Mouse (Mus musculus) brown adipose tissue, adult 24 weeks (tissue): Measurements from ENCODE around the gene Wnk1. TPM values are rescaled to one million over a fixed set of nuclear protein-coding genes. Genes with fewer than 3 reads are reported as not detected.
A peak's percentile ranks its signal among the peaks of the same experiment; 100 is the strongest.

Experiments used
- H3K27ac ChIP-seq: fragments of 200-500 bp; replicated peaks from 2 replicates; pipeline ENCODE4 v1.5.1; 2012; ENCODE audit warnings: low read depth, mild to moderate bottlenecking, low read length
- H3K4me1 ChIP-seq: fragments of 200-500 bp; 2 replicates; pipeline ENCODE4 v1.6.1; 2012; ENCODE audit warnings: low read length, mixed read lengths; ENCODE audit not compliant: control insufficient read depth, insufficient read depth, insufficient read length
- H3K4me3 ChIP-seq: fragments of 200-500 bp; 2 replicates; pipeline ENCODE4 v1.5.1; 2012; ENCODE audit warnings: low read depth, mild to moderate bottlenecking, low read length, moderate library complexity; ENCODE audit not compliant: insufficient read depth
- polyA plus RNA-seq: library from polyadenylated mRNA; stranded (reverse); fragments of >200 nt; gene quantifications from 2 replicates; pipeline ENCODE4 v1.2.4, GENCODE M21; 2012; ENCODE audit not compliant: missing spikeins, insufficient read depth, insufficient read length

Gene Wnk1
- polyA plus RNA-seq, 1 experiment = 114 TPM

DNA sequence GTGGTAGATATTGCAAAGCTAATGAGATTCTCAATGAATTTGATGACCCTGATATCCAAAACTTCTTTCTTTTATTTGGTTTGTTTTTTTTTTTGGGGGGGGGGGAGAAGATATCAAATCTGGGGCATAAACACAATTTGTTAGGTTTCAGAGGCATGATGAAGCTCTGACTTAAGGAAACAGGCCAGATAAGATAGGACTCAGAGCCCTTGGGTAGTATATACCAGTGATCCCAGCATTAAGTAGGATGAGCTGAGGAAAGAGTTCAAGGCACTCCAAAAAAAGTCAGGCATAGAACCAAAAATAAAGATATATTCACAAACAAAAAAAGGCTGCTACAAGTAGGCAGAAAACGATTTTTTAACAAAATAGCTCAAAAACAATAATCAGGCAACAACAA is 25.3 kb downstream of the Wnk1 start:
- Histone ChIP-seq H3K4me3 (no peak overlapping the region), H3K4me1 (peaks cover 3% of the 10 kb centered on the region), H3K27ac (no peak overlapping the region)

DNA sequence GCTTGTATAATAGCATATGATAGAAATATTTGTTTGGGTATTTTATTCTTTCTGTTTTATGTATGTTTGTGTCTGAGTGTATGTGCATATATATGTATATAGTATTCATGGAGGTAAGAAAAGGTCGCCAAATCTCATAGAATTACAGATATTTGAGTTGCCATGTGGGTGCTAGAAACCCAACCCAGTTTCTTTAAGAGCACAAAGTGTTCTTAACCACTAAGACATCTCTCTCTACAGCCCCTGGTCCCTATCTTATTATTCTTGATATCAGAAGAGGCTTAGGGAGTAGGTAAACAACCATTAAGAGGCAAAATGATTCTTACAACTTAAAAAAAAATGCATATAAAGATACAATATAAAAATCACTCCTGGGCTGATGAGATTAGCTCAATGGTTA is 27.0 kb downstream of the Wnk1 start:
- H3K27ac ChIP-seq = no peak overlapping the region
- peaks cover 3% of the 10 kb centered on the region for H3K4me1 ChIP-seq

DNA sequence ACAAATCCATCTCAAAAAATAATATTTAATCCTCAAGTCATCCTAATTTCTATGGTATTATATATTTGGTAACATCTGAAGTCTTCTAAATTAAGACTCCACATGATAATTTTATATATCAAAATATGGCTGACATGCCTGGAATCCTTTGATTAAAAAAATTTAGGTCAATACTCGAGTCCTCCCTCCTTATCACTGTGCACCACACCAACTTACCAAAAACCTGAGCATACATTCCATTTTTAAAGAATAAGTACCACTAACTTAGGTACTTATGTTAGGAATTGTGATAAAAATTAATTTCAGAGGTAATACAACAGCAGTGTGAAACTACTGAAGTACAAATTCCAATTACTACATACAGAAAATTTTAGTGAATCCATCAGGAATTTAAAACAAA is 27.5 kb downstream of the Wnk1 start:
- no peak overlapping the region for H3K4me3 ChIP-seq

More for the DNA sequence above, 27.0 kb downstream of the Wnk1 start:
- no peak overlapping the region for H3K4me3 ChIP-seq

DNA sequence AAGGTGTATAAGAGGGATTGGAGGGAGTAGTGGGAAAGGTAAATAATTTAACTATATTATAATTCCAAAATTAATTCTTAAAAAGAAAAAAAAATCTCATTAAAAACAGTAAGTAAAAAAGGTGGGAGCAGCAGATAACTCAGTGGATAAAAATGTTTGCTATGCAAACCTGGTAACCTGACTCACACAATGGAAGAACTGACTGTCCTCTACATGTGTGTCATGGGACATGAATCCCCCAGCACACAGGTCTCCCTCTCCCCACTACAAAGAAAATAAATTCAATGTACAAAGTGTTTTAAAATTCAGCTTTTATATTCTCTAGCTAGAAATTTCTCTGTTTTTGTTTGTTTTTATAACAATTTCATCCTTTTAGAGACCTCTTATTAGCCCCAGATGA is 27.9 kb downstream of the Wnk1 start:
- Histone ChIP-seq H3K27ac (no peak overlapping the region), H3K4me1 (peaks cover 3% of the 10 kb centered on the region), H3K4me3 (no peak overlapping the region)

More for the DNA sequence above, 27.5 kb downstream of the Wnk1 start:
- Histone ChIP-seq H3K27ac (no peak overlapping the region), H3K4me1 (peaks cover 3% of the 10 kb centered on the region)

DNA sequence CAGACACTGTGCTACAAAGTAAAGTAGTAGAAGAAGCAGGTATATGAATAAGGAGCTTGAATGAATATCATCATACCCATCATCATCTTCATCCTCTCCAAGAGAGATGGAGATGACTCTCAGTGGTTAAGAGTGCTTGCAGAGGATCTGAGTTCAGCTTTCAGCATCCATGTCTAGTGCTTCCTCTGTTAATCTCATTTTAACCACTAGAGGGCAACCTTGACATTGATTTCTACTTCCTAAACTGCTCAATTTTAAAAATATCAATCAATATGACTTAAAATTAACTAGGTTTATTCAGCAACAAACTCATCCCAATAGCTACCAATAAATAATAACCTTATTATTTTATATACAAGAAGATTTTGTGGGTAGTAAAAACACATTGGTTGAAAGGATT is 36.8 kb downstream of the Wnk1 start:
- Histone ChIP-seq H3K27ac (no peak overlapping the region), H3K4me3 (no peak overlapping the region), H3K4me1 (no peaks in the 10 kb centered on the region)

DNA sequence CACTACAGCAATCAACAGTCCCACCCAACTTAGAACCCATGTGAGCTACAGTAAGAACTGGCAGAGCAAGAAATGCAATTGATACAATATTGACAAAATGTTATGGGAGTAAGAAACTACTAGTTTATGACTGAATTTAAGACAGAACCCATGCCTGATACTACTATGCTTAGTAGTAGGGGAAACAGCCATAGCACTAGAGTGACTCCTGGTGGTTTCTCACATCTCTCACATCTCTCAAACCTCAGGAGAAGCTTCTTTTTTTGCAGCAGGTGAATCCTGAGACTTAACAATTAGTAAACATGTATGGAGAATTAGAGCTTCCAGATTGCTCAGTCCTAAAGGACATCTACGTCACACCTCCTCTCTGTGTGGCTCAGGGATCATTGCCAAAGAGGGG is 42.0 kb downstream of the Wnk1 start:
- no peak overlapping the region for H3K27ac ChIP-seq
- no peaks in the 10 kb centered on the region for H3K4me1 ChIP-seq
- H3K4me3 ChIP-seq = no peak overlapping the region

DNA sequence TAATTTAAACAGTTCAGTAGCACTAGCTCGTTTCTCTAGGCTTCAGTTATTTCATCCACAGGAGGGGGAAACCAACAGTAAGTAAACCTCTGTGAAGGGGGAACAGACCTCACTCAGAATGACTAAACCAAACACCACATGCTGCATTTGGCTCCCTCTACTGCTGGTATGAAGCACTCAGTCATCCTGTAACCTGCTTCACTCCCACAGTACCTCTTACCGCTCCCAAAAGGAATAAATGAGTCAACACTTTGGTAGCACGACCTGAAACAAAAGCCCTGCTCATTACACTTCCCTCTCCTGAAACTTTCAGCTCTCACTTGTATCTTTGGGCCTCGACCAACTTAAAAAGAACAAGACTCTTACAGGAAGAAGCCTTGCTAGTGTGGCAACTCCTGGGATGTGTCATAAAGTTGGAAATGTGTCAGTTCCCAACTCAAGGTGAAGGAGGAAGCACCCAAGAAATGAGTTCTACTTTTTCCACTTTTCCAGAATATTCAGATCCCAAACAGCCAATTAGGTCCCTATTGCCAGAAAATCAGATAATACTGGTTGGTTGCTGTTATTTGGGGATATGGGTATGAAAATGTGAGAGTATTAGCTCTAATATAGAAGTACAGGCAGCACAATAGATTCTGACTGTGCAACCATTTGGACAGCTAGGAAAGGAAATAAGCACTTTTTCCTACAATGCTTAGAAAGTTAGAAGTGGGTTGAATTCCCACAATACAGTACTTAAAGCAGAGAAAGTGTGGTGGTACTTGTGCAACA is 114.1 kb downstream of the Wnk1 start:
- Histone ChIP-seq H3K4me1 (no peaks in the 10 kb centered on the region), H3K4me3 (no peak overlapping the region), H3K27ac (no peak overlapping the region)

DNA sequence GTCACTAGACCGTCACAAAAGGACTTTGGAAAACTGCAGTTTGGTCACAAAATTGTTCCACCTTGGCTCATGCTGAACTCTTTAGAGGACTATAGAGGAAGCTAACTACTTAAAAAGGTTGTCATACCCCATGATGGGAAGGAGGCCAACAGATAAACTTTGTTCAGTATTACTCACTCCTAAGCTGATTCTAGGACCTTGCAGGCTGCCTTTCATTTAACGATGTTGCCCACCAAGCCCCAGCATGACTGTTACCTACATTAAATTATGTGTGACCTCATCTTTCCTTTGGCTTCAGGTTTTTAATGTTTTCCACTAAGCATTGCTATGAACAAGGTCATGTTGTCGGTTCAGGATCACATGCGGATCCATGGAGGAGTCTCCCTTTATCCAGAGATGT is 115.9 kb downstream of the Wnk1 start:
- no peak overlapping the region for H3K4me3 ChIP-seq
- no peak overlapping the region for H3K27ac ChIP-seq
- H3K4me1 ChIP-seq = no peaks in the 10 kb centered on the region

DNA sequence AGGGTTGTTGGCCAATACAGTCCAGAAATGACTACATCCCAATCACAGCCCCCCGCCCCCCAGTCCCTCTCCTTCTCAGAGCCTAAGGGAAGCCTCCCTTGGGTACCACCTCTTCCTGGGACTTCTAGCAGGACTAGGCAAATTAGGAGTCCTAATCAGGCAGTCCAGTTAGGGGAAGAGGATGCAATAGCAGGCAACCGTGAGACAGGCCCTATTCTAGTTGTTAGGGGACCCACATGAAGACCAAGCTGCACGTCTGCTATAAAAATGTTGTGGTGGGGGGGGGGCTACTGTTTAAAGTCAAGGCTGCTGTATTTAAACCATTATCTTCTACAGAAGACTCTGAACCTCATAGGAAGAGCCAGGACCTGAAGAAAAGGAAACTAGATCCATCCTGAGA is 116.3 kb downstream of the Wnk1 start:
- Histone ChIP-seq H3K4me1 (no peaks in the 10 kb centered on the region), H3K27ac (no peak overlapping the region), H3K4me3 (no peak overlapping the region)

DNA sequence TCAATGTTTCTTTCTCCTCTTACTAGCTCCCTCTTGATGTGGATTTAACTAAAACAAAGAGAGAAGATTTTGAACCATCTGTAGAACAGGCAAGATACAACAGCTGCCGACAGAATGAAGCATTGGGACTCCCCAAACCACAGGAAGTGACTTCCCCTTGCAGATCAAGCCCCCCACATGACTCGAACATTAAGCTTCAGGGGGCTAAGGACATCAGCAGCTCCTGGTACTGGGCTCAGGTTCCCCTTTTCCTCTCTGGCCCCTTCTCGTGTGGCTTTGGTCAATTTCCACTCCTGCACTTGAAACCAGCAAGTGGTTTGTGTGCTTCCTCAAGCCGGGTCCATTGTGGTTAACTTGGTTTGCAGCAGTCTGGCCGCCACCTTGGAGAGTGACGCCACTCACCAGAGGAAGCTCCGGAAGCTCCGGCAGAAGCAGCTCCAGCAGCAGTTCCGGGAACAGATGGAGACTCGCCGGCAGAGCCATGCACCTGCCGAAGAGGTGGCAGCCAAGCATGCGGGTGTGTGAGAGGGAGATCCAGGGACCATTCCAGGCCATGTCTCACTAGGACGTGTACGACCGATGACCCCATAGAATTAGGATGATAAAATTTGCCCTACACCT is 119.8 kb downstream of the Wnk1 start:
- H3K27ac ChIP-seq = no peak overlapping the region
- H3K4me3 ChIP-seq = no peak overlapping the region
- H3K4me1 ChIP-seq = no peaks in the 10 kb centered on the region

DNA sequence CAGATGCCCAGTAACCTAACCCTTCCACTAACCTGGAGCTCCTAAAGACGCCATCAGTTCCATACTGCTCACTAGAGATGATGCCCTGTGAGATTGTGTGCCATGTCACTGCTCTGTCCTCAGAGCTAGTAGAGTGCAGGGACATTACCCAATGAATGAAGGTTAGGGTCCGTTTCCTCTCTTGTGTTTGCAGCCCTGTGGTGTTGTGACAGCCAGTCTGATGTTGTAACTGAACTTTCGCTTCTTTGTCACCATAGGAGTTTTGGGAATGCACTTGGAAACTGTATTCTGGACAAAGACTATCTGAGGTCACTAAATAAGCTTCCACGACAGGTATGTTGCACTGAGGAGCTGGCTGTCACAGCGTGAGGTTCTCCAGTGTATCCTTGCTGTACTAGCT is 122.8 kb downstream of the Wnk1 start:
- Histone ChIP-seq H3K4me1 (no peaks in the 10 kb centered on the region), H3K27ac (no peak overlapping the region), H3K4me3 (no peak overlapping the region)

DNA sequence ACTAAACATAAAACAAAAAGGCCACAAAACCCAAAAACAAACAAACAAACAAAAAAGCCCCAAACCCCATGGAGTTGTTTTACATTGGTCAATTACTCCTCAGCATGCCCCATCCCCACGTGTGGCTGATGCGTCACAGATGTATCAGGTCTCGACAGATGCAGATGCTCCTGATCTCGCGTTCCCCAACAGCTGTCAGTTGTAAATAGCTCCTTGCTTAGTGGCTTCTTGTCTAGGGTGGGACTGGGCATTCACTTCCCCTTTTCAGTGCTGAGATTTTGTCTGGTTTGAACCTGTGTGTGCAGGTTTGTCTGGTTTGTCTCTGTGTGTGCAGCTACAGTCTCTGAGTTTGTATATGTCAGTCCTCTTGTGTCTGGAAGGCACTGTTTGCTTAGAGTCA is 126.4 kb downstream of the Wnk1 start:
- Histone ChIP-seq H3K27ac (no peak overlapping the region), H3K4me3 (no peak overlapping the region), H3K4me1 (no peaks in the 10 kb centered on the region)

DNA sequence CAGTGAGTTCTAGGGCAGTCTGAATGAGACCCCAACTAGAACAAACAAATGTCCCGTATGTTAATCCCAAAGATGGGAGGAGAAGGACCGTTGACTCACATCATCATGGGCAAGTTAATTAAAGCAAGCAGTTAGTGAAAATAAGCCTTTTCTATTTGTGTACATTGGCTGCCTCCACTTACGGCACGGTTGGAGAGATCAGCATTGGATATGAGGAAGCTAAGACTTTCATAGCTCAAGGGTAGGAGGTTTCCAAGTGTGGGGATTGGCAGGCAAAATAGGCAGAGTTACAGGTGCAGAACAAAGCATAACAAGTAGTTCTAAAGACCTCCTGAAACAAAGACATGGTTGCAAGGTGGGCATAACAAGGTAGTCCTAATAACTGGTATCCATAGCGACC is 133.0 kb downstream of the Wnk1 start:
- Histone ChIP-seq H3K4me3 (no peak overlapping the region), H3K4me1 (no peaks in the 10 kb centered on the region), H3K27ac (no peak overlapping the region)

DNA sequence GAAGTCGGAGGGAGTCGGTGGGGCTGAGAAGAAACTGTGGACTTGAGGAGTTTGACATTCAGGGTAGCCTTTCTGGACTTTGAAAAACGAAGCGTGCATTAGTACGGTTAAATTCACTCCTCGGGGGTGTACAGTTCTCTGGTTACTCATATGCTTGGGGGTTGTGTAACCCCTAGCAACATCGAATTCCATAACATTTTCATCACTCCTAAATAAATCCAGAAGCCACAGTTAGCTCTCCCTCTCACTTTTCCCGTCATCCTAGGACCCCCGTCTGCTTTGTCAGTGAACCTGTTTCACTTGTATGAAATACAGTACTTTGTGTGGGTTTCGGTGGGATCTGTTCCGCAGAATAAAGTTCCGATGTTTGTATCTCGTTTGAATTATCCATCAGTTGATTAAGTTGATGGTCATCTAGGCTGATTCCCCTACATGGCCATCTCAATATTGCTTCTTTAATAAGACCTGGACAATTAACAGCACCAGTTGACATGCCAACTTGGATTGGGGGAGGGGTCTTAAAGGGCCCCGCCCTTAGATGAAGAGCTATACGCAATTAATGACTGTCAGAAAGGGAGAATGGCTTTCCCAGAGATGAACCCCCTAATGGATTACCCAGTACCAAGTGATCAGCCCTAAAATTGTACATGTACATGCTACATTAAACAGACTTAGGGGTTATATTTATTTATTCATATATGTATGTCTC is 135.2 kb downstream of the Wnk1 start:
- Histone ChIP-seq H3K4me1 (no peaks in the 10 kb centered on the region), H3K27ac (peak overlapping the region; percentile 45), H3K4me3 (peak overlapping the region; percentile 91)

DNA sequence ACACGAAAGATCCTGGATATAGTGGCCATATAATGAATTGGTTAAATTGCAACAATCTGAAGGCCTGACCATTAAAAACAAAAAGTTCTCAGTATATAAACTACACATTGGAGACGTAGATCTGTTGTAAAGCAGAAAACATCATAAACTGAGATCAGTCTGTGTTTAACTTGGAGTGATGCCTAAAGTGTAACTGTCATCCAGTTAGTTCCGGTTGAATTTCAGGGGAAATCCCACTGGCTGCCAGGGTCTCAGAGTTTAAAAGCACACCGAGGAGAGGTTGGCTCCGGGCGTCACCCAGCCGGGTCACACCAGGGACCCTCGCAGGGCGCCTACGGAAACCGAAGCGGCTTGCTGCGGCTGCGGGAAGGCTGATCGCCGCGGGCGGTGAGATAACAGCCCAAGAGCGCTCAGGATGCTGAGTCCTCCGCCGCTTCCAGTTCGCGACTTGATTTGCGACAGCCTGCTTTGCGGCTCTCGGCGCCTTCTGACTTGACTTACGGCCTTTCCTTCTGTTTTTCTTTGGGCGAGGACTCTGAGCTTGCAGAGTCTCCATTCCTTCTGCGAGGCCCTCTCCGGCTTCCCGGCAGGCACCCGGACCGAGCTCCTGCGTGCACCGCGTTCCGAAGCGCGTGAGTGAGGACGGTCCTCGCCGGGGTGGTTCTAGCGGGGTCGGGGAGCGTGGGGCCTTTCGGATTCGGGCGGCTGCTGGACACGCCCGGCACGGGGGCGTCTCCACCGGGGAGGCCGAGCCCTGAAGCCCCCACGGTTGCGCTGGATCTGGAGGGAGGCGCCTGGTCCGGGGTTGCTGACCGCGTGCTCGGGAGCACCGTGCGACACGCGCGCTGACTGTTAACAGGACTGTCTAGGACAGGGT is 136.0 kb downstream of the Wnk1 start, which contains the start of gene Rad52:
Gene Rad52, plus strand, starts transcription at position 495 of the 877 bp plus-strand sequence.
- Histone ChIP-seq H3K4me3 (peak within 1 kb of the TSS; percentile 91), H3K4me1 (no peaks in the 10 kb centered on the region), H3K27ac (peak within 1 kb of the TSS; percentile 70)
